Mouse (Mus musculus): Measurements from ENCODE around the gene Gm49384. TPM values are rescaled to one million over a fixed set of nuclear protein-coding genes. Genes with fewer than 3 reads are reported as not detected.

Gene Gm49384
- 1 to 10 TPM; 3.5 to 5.1 TPM for total RNA-seq (2021)
- long read RNA-seq, experiment 1: 0 reads
- long read RNA-seq, experiment 2: 0 reads

DNA sequence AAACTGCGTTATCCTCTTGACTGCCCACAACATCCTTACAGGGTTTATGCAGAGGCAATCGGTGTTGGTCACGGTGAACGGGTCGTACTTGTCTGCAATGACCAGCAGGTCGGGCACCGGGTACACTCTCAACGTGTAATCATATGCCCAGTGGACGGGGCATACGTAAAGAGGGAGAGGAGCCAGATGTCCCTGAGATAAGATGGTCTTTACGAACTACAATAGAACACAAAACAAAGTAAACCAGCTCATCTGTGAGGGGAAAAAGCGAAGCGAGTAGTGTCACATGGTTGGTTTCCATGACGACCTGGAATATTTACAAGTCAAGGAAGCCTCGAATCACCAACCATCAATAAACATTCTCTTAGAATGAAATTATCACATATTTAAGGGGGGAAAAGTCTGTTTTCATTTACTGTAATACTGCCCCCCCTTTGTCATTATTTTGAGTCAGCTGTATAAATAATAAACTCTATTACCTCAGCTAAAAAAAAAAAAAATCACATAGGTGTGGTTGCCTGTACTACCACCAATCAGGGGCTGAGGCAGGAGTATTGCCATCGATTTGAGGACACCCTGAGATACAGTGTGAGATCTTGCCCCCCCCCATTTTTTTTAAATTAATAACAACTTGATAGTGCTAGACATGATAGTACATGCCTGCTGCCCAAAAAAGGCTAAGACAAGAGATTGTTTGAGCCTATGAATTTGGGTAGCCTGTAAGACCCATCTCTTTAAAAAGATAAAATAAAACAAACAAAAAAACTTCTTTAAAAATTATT lies at the start of gene Gm49384:
TSS of gene Gm49384 (minus strand) at position 216 of the 782 bp plus-strand sequence.
- Histone ChIP-seq H3K27ac (no peak within 1 kb of the TSS), H3K4me3 (no peak within 1 kb of the TSS)
- DNase-seq (ENCODE audit: low spot score in 2 of 2): no peak
- TF ChIP-seq CTCF (conservative IDR thresholded peaks at IDR 0.05): no peak

DNA sequence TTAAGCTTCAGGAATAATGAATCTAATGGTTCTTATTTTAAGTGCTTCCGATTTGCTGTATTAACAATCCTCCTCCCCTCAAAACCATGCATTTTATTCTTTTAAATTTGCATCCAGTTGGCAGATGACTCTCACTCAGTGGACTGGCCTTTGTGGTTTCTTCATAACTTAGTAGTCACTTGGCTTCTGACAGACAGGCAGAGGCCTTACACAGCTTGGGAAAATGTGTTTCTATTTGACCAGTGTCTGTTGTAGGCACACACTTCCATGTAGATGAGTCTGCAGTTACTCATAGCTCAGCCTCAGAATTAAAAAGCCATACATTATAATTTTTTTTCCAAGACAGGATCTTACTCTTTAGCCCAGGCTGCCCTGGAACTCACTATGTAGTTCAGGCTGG lies 49.7 kb upstream of the Gm49384 start:
- H3K4me3 ChIP-seq: no peak overlapping the region
- DNase-seq (ENCODE audit: low spot score in 2 of 2): no peak
- no peak overlapping the region for H3K27ac ChIP-seq
- no peak for TF ChIP-seq CTCF (conservative IDR thresholded peaks at IDR 0.05)

DNA sequence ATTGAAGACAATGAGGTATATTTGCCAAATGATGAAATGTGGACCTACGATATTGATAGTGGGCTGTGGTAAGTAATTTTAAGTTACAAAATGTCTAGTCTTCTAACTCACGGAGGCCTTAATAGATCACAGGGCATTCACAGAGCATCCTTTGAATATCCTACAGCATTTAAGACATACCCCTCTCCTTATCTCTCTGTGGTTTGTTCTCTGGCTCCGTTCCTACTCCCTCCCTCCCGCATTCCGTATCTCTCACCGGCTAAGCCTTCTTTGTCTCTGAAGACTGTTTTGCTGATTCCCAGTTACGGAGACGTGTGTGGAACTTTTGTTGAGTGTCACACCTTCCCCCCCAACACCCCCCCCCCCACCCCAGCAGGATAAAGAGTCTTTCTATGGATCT lies 46.7 kb upstream of the Gm49384 start:
- no peak overlapping the region for H3K27ac ChIP-seq
- DNase-seq (ENCODE audit: low spot score in 2 of 2): no peak
- H3K4me3 ChIP-seq: no peak overlapping the region
- no peak for TF ChIP-seq CTCF (conservative IDR thresholded peaks at IDR 0.05)

DNA sequence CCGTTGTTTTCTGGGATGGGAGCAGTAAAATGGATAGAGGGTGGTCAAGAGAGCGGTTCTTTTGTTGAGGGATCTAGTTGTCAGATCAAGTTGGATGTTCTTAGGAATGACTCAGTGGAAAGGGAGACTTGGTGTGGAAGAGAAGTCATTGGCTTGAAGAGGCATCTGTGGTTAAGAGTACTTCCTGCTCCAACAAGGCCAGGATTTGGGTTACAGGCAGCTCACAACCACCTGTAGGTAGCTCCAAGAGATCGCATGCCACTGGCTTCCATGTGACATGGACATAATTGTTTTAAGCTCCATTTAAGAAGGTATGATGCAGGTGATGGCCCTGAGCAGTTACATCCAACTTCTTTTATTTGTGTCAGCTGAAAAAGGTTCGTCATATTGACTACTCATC lies 45.7 kb upstream of the Gm49384 start:
- H3K4me3 ChIP-seq: no peak overlapping the region
- no peak for TF ChIP-seq CTCF (conservative IDR thresholded peaks at IDR 0.05)
- no peak overlapping the region for H3K27ac ChIP-seq
- no peak for DNase-seq (ENCODE audit: low spot score in 2 of 2)

DNA sequence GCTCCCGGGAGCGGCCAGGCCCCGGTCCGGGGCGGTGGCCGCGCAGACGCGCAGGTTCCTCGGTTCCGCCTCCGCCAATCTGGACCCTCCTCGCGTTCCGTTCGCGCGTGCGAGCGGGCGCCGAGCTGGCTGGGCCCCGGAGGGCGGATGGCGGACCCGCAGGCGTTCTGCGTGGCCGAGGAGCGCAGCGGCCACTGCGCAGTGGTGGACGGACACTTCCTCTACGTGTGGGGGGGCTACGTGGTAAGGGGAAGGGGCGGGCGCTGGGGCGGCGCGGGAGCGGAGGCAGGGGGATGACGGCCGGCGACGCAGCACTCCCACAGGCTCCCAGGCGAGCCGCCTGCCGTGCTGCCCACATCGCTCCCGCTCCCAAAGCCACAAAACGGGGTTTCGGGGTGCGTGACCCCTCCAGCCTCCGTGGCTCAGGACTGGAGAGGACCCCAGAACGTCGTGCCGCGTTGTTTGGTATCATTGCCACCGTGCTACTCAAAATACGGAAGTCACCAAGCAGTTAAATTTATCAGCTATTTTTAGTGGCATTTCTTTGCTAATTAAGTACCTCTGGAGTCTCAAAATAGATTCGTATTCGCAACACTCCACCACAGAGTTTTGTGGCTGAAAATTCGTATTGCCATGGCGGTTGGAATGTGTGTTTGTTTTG lies 37.8 kb upstream of the Gm49384 start:
- peak; percentile 64 to 79 for DNase-seq (ENCODE audit: low spot score in 2 of 2)
- H3K27ac ChIP-seq: peak overlapping the region; percentile 94
- no peak for TF ChIP-seq CTCF (conservative IDR thresholded peaks at IDR 0.05)
- peak overlapping the region; percentile 93 for H3K4me3 ChIP-seq

DNA sequence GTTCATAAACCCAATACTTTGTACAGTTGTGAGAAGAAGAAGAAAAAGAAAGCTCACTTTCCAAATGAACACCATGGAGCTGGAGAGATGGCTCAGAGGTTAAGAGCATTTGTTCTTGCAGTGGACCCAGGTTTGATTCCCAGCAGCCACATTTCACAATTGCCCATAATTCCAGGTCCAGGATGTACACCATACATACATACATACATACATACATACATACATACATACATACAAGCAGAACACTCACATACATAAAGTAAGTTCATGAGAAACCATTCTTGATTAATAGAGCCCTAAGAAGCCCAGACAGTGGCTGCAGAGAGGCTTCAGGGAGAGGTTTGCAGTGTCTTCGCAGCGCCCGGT lies 37.3 kb upstream of the Gm49384 start:
- DNase-seq (ENCODE audit: low spot score in 2 of 2): no peak
- Histone ChIP-seq H3K4me3 (peak overlapping the region; percentile 93), H3K27ac (peak overlapping the region; percentile 94)
- no peak for TF ChIP-seq CTCF (conservative IDR thresholded peaks at IDR 0.05)

DNA sequence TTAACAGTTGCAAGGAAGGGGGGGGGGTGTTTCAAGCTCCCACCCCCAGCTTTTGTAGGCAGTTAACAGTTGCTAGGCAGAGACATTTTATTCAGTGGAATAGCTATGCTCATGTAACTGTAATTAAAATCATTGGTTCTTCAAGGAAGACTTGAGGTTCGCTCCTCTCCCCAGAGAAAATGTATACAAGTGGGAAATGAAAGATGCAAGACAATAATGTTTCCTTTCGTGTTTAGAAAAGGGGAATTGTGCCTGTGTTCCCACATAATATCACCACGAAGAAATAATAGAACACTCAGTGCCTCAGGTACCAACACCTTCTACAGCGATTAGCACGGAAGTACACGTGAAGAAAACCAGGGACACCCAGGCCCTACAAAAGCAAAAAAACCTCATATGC lies 36.8 kb upstream of the Gm49384 start, which contains the start of gene Klhdc1:
TSS of gene Klhdc1 (plus strand) at position 301 of the 400 bp plus-strand sequence.
- Histone ChIP-seq H3K27ac (peak within 1 kb of the TSS; percentile 94), H3K4me3 (peak within 1 kb of the TSS; percentile 93)
- DNase-seq (ENCODE audit: low spot score in 2 of 2): no peak
- no peak for TF ChIP-seq CTCF (conservative IDR thresholded peaks at IDR 0.05)

DNA sequence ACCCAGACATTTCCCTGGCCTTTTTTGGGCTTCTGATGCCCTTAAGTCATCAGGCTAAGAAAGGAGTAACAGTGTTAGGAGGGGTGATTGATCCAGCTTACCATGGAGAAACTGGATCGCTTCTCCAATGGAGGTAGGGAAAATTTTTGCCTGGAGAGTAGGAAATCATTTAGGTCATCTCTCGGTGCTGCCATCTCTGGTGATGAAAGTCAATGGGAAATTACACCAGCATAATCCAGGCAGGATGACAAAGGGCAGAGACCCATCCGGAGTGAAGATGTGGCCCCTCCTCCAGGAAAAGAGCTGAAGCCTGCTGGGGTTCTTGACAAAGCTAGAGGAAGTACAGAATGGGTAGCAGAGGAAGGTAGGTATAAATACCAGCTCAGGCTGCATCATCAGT lies 34.2 kb upstream of the Gm49384 start:
- Histone ChIP-seq H3K4me3 (no peak overlapping the region), H3K27ac (no peak overlapping the region)
- no peak for DNase-seq (ENCODE audit: low spot score in 2 of 2)
- peak; percentile 53 for TF ChIP-seq CTCF (conservative IDR thresholded peaks at IDR 0.05)

DNA sequence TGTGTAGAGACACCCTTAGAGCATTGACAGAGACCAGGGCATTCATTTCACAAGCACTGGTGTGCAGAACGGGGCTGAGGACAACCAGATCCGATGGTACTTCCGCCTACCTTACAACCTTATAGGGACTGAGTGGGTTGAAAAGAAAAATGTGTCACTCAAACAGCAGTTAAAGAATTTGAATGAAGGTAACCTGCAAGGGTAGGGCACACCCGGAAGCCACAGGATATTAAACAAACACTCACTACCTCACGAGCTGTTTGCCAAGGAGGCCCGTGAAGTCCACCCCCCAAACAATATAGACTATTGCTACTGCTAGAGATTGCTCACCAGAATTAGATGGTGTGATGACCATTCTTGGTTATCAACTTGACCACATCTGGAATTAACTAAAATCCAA lies 31.7 kb upstream of the Gm49384 start:
- Histone ChIP-seq H3K27ac (no peak overlapping the region), H3K4me3 (no peak overlapping the region)
- no peak for TF ChIP-seq CTCF (conservative IDR thresholded peaks at IDR 0.05)
- no peak for DNase-seq (ENCODE audit: low spot score in 2 of 2)

DNA sequence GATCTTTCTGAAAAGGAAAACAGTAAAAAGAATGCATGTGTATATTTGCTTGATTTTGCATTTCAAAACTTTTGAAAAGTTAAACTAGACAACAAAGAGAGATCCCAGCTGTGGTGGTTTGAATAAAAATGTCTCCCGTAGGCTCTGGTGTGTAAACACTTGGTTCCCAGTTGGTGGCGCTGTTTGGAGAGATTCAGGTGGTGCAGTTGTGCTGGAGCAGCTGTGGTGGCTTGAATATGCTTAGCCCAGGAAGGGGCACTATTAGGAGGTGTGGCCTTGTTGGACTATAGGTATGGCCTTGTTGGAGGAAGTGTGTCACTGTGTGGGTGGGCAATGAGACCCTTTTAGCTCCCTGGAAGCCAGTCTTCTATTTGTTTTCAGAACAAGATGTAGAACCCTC lies 25.2 kb upstream of the Gm49384 start:
- Histone ChIP-seq H3K27ac (no peak overlapping the region), H3K4me3 (no peak overlapping the region)
- no peak for DNase-seq (ENCODE audit: low spot score in 2 of 2)
- peak; percentile 42 for TF ChIP-seq CTCF (conservative IDR thresholded peaks at IDR 0.05)

DNA sequence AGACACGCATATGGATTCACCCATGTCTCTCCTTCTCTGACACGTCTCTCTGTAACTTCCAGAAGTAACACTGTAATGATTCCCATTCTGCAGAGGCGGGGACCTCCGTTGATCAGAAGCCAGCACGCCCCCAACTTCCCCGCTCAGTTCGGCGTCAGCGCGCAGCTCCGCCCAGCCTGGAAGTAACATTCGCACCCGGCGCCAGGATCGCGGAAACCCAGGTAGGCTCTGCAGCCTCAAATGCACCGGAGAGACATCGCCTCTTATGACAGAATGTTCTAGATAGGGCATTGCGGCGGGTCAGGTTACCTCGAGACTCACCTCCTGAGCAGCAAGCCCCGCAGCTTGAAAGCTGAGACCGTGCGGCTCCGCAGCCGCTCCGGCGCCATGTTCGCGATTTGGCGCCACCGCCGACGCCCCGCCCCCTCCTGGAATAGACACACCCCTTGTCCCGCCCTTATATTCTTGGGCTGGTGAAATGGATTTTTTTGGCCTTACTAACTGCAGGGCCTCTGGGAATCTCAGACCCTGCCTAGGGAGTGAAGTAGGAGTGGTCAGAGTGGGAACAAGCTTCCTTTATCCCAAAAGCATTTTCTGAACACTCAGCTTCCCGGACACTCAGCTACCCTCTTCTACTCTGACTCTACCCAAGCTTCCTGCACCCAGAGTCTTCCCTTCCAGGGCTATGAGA lies 23.9 kb upstream of the Gm49384 start, which contains the start of gene Pole2:
TSS of gene Pole2 (minus strand) at position 420 of the 691 bp plus-strand sequence.
- no peak for TF ChIP-seq CTCF (conservative IDR thresholded peaks at IDR 0.05)
- H3K27ac ChIP-seq: peak within 1 kb of the TSS; percentile 65
- DNase-seq (ENCODE audit: low spot score in 2 of 2): peak; percentile 78 to 86
- peak within 1 kb of the TSS; percentile 69 for H3K4me3 ChIP-seq

DNA sequence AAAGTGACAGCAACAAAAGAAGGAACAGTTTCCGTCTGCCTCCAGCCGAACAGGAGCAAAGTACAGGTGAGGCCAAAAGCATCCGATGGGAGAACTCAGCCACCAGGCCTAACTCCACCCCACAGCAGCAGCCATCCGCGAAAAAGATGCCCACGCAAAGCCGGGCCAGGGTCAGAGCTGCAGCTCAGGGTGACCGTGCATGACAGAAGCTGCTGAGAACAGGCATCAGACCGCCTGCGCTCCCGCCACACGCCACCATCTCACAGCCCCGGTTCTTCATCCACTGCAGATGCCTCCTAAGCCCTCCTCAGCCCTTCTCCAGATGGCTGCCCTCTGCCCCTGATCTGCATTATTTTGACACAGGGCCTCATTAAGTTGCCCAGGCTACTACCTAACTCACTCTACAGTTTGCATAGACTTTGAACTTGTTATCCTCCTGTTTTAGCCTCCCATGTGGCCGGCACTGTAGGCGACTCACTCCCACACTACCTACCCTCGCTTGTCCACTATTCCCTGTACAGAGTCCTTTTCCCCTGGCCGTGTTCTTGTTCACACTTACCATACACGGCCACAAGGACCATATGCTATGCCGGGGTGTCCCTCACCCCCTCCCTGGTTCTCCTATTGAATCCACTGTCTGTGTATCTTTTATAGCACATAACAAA lies 16.7 kb upstream of the Gm49384 start:
- no peak overlapping the region for H3K4me3 ChIP-seq

DNA sequence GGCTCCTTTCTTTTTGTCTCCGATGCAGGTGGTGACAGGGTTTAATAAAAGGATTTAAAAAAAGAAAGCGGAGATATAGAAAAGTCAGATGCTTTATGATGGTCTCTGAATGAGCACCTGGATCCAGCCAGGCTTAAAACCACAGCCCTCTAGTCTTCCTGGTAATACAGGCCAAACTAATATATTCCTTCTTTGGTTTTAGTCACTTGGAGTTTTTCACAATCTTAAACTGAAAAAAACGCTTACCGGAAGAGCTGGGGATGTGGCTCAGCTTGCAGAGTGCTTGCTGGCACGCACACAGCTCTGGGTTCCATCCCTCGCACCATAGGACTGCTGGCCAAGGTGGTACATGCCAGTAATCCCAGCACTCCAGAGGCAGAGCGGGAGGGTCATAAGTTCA lies 12.5 kb upstream of the Gm49384 start:
- no peak overlapping the region for H3K27ac ChIP-seq
- TF ChIP-seq CTCF (conservative IDR thresholded peaks at IDR 0.05): no peak
- H3K4me3 ChIP-seq: no peak overlapping the region
- no peak for DNase-seq (ENCODE audit: low spot score in 2 of 2)

More for the DNA sequence above, 16.7 kb upstream of the Gm49384 start:
- no peak overlapping the region for H3K27ac ChIP-seq
- TF ChIP-seq CTCF (conservative IDR thresholded peaks at IDR 0.05): no peak
- DNase-seq (ENCODE audit: low spot score in 2 of 2): no peak
